Mouse (Mus musculus) ES-E14 (cell line): ENCODE results near the gene Siah1a. TPM values are rescaled to one million over a fixed set of nuclear protein-coding genes. Genes with fewer than 3 reads are reported as not detected.

ENCODE experiments used
- DNase-seq: peaks from one replicate; pipeline ENCODE4 v3.0.0-alpha.2; 2013; ENCODE audit warnings: low read depth, low spot score
- H3K27ac ChIP-seq: 2 replicates; pipeline ENCODE4 v1.5.1; 2012; ENCODE audit warnings: low read depth, mild to moderate bottlenecking, low read length, moderate library complexity, mixed read lengths; ENCODE audit not compliant: poor library complexity, insufficient read depth, severe bottlenecking
- H3K36me3 ChIP-seq: 2 replicates; pipeline ENCODE4 v1.6.1; 2012; ENCODE audit warnings: mild to moderate bottlenecking, low read length, moderate library complexity, mixed read lengths; ENCODE audit not compliant: control insufficient read depth, poor library complexity, insufficient read depth, severe bottlenecking
- H3K4me1 ChIP-seq, 2 experiments: fragments of 150-350 bp in 1 of 2; sonication (generic) in 1 of 2; 2 replicates each; pipeline ENCODE4 v1.6.1; 2012; ENCODE audit warnings: low read length in 2 of 2, mild to moderate bottlenecking in 1 of 2, mixed read lengths in 1 of 2; ENCODE audit not compliant: control insufficient read depth in 2 of 2, insufficient read depth in 2 of 2, poor library complexity in 1 of 2
- H3K4me3 ChIP-seq, 2 experiments: fragments of 150-350 bp in 1 of 2; sonication (generic) in 1 of 2; 2 replicates each; pipeline ENCODE4 v1.5.1; 2012; ENCODE audit warnings: low read length in 2 of 2, low read depth in 1 of 2, mild to moderate bottlenecking in 1 of 2, mixed read lengths in 1 of 2; ENCODE audit not compliant: insufficient read depth in 1 of 2, poor library complexity in 1 of 2, severe bottlenecking in 1 of 2
- H3K9ac ChIP-seq: 2 replicates; pipeline ENCODE4 v1.6.1; 2012; ENCODE audit warnings: low read depth, mild to moderate bottlenecking, low read length, mixed read lengths; ENCODE audit not compliant: poor library complexity, insufficient read depth, severe bottlenecking
- H3K9me3 ChIP-seq: fragments of 150-350 bp; sonication (generic); 2 replicates; pipeline ENCODE4 v1.6.1; 2012; ENCODE audit warnings: low read depth, mild to moderate bottlenecking, low read length; ENCODE audit not compliant: control insufficient read depth, insufficient read depth
- CHD2 ChIP-seq: IDR thresholded peaks from 2 replicates; pipeline ENCODE4 v1.6.1; 2014; ENCODE audit warnings: mild to moderate bottlenecking, low read depth, low read length, inconsistent platforms
- HCFC1 ChIP-seq: IDR thresholded peaks from 2 replicates; pipeline ENCODE4 v1.6.1; 2012; ENCODE audit warnings: low read length, inconsistent platforms, borderline replicate concordance; ENCODE audit not compliant: insufficient read depth
- MAFK ChIP-seq: IDR thresholded peaks from 2 replicates; pipeline ENCODE4 v1.6.1; 2014; ENCODE audit warnings: mild to moderate bottlenecking, low read depth, low read length, inconsistent platforms; ENCODE audit not compliant: insufficient read depth
- ZC3H11A ChIP-seq: IDR thresholded peaks from 2 replicates; pipeline ENCODE4 v1.6.1; 2012; ENCODE audit warnings: low read depth, mild to moderate bottlenecking, inconsistent platforms, low read length, borderline replicate concordance
- ZNF384 ChIP-seq: IDR thresholded peaks from 2 replicates; pipeline ENCODE4 v1.6.1; 2012; ENCODE audit warnings: low read depth, low read length, inconsistent platforms
- in situ Hi-C, 2 experiments: fragments of 600-800 bp; cut with MboI; formaldehyde crosslinking; loops; one replicate each; pipeline ENCODE4 v1.15.1; 2025; ENCODE audit warnings: low sequenced_read_pairs in 2 of 2, inconsistent platforms in 1 of 2; ENCODE audit not compliant: unreplicated experiment in 2 of 2
- total RNA-seq: library from RNA; depleted of rRNA; stranded (reverse); fragments of 300-350 nt; gene quantifications from 2 replicates; pipeline ENCODE4 v1.2.3, GENCODE M21; 2012

Gene Siah1a
- total RNA-seq, 1 experiment = 15.7 TPM

DNA sequence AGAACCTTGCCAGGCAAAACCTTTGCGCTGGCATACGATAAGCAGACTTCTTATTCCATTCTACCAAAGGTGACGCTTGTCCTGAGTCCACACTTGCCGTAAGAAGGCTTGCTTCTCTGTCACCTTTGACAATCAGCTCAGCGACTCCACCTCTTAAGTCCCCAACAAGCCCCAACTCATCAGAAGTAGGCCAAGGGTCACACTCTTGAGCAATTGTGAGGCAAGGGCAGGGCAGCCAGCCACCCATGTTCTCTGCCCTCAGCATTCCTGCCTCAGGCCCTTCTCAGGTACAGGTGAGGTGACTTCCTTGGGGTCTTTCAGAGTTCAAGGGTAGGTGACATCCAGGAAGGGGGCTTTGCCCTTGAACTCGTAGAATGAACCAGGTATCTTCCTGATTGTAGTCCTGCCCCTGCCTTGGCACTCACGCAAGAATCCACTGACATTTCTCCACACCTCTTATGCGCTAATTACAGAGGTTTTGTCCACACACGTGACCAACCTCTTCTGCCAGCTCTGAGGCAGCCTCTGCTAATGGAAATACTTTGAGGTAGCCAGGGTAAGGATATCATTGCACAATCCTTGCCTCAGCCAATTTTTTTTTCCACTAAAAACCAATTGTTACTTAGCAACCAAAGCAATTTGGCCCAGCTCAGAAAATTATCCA, 20.9 kb upstream of the Siah1a start:
- H3K27ac ChIP-seq = no peak overlapping the region
- TF ChIP-seq ZC3H11A = no peak
- H3K9me3 ChIP-seq = no peaks in the 10 kb centered on the region
- H3K36me3 ChIP-seq = no peaks in the 10 kb centered on the region
- H3K4me1 ChIP-seq = peaks cover 2 to 8% of the 10 kb centered on the region in 2 experiments; a peak in 3 of 4 replicates
- no peak overlapping the region for H3K4me3 ChIP-seq
- in situ Hi-C loops = no loop called here
- no peak for DNase-seq
- H3K9ac ChIP-seq = no peak overlapping the region

DNA sequence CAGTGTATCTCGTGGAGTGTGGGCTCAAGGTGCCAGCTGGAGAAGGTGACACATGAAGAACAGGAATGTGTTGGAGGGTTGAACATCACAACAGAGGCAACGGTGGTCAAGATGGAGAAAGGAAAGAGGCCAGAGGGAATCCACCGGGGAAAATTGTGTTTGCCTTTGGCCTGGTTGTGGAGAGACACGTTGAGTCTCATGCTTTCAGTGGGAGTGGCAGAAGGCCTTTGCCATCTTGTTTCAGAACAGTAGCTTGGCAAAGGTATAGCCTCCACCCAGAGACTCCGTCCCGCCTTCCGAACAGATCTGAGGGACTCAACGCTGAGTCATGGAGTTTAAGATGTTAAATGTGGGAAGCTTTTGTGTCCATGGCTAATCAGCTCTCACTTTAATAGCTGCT, 19.9 kb upstream of the Siah1a start:
- H3K4me1 ChIP-seq = peaks cover 5 to 10% of the 10 kb centered on the region in 2 experiments; a peak in 3 of 4 replicates
- no peak overlapping the region for H3K4me3 ChIP-seq
- no peaks in the 10 kb centered on the region for H3K9me3 ChIP-seq
- no peak for DNase-seq
- no peak for TF ChIP-seq ZNF384
- no peak for TF ChIP-seq HCFC1
- TF ChIP-seq MAFK = no peak
- TF ChIP-seq ZC3H11A = no peak
- no peak for TF ChIP-seq CHD2
- in situ Hi-C loops = no loop called here
- no peak overlapping the region for H3K27ac ChIP-seq
- H3K36me3 ChIP-seq = no peaks in the 10 kb centered on the region
- H3K9ac ChIP-seq = no peak overlapping the region

DNA sequence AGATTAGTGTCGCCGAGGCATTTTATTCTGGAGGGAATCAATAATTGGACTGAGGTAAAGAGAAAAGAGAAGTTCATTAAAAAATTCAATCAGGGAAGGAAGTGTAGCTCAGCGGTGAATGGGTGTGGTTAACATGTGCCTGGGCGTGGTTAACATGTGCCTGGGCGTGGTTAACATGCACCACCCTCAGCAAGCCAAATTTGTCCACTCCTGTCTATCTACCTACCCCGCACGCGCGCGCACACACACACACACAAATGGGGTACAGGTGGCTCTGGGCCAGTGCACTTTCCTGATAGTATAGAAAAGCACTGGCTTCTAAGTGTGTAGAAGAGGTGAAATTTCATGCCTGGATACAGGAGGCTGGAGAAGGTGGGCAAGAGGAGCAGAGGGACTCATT, 19.4 kb upstream of the Siah1a start:
- DNase-seq = no peak
- TF ChIP-seq CHD2 = no peak
- no peak for TF ChIP-seq HCFC1
- no peak for TF ChIP-seq MAFK
- TF ChIP-seq ZNF384 = no peak
- TF ChIP-seq ZC3H11A = no peak
- in situ Hi-C loops = no loop called here

DNA sequence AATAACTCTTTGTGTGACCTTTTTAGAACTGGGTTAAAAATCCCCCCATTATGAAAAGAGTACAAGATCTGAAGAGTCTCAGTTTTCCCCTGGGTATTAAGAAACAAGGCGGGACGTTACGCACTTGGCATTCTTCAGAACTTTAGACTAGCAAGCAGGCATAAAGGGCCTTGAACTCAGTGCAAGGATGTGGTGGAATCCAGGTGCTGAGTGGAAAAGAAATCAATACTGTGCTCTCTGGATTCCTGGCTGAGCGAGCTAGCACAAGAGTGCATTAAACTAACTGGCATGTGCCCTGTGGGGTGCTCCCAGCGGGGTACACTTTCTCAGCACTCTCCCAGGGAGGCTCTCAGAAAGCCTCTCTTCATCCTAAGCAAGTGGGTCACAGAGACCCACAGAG, 17.1 kb upstream of the Siah1a start:
- H3K9ac ChIP-seq = no peak overlapping the region
- TF ChIP-seq CHD2 = no peak
- no peak for TF ChIP-seq ZC3H11A
- no peak for TF ChIP-seq MAFK
- TF ChIP-seq ZNF384 = no peak
- no peak for TF ChIP-seq HCFC1
- no peaks in the 10 kb centered on the region for H3K36me3 ChIP-seq
- H3K9me3 ChIP-seq = no peaks in the 10 kb centered on the region
- H3K4me3 ChIP-seq = no peak overlapping the region
- H3K27ac ChIP-seq = no peak overlapping the region
- peaks cover 9 to 10% of the 10 kb centered on the region in 2 experiments for H3K4me1 ChIP-seq
- in situ Hi-C loops = no loop called here
- no peak for DNase-seq

More for the DNA sequence above, 19.4 kb upstream of the Siah1a start:
- H3K4me3 ChIP-seq = peak overlapping the region in 1 of 2 experiments; percentile 27; a peak in 1 of 4 replicates
- H3K9me3 ChIP-seq = no peaks in the 10 kb centered on the region
- no peak overlapping the region for H3K9ac ChIP-seq
- peaks cover 8 to 10% of the 10 kb centered on the region in 2 experiments; a peak in 3 of 4 replicates for H3K4me1 ChIP-seq
- no peaks in the 10 kb centered on the region for H3K36me3 ChIP-seq
- no peak overlapping the region for H3K27ac ChIP-seq

DNA sequence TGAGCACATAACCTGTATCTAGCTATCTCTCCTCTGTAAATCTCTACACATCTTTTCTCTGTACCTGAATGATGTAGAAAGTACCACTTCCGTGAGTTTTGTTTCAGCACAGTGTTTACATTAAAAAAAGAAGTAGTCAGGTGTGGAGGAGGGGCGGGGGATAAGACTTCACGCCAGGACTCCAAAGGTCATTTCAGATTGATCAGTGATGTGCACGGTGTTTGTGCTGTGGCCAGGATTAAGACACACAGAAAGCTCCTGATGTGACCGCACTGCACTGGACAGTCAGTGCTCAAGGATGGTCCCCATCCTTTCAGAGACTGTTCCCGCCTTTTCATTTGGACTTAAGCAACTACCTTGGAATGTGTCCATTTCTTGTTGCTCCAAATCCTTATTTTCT, 15.0 kb upstream of the Siah1a start:
- no peak for TF ChIP-seq CHD2
- no peak for TF ChIP-seq HCFC1
- TF ChIP-seq ZNF384 = no peak
- TF ChIP-seq ZC3H11A = no peak
- TF ChIP-seq MAFK = no peak
- H3K9ac ChIP-seq = no peak overlapping the region
- no peaks in the 10 kb centered on the region for H3K36me3 ChIP-seq
- H3K4me1 ChIP-seq = peaks cover 10 to 12% of the 10 kb centered on the region in 2 experiments
- H3K27ac ChIP-seq = no peak overlapping the region
- no peak overlapping the region for H3K4me3 ChIP-seq
- in situ Hi-C loops = no loop called here
- H3K9me3 ChIP-seq = no peaks in the 10 kb centered on the region
- DNase-seq = no peak
